Mouse (Mus musculus) spleen, adult 2 months (tissue): ENCODE results near the gene Gpr35.

Source experiments
- CTCF ChIP-seq: fragments of 200-500 bp; IDR thresholded peaks from 2 replicates; pipeline ENCODE4 v1.5.1; 2011; ENCODE audit warnings: mild to moderate bottlenecking, inconsistent platforms; ENCODE audit not compliant: insufficient read depth, insufficient read length, insufficient replicate concordance; ENCODE audit errors: extremely low read depth
- POLR2A ChIP-seq: fragments of 200-500 bp; IDR thresholded peaks from 2 replicates; pipeline ENCODE4 v1.6.1; 2011; ENCODE audit warnings: low read depth, low read length, inconsistent platforms

GRCm38 (mm10) chr1:92981056-92981845 is 30.6 kb downstream of the Gpr35 start:
- TF ChIP-seq CTCF (no peak), POLR2A (no peak)
